Mouse (Mus musculus) intestine, embryonic 15.5 days (tissue): ENCODE measurements around the gene Flad1. TPM values are rescaled to one million over a fixed set of nuclear protein-coding genes. Genes with fewer than 3 reads are reported as not detected.
"Not testable (repeated sequence)": the region's sequence is repeated elsewhere in the genome, so short reads cannot be mapped to it uniquely, and the experiment has no call there.

Experiments
- ATAC-seq: fragments of 200-750 bp; cut with Nextera tagmentation; 2 replicates; pipeline ENCODE4 v1.8.0; 2017; ENCODE audit warnings: moderate TSS enrichment, moderate library complexity
- H3K27ac ChIP-seq: fragments of 300-500 bp; sonication (generic); 2 replicates; pipeline ENCODE4 v1.5.1; 2015; ENCODE audit warnings: mild to moderate bottlenecking, inconsistent platforms
- H3K27me3 ChIP-seq: fragments of 300-500 bp; sonication (generic); replicated peaks from 2 replicates; pipeline ENCODE4 v1.6.1; 2015; ENCODE audit warnings: inconsistent platforms
- H3K36me3 ChIP-seq: fragments of 300-500 bp; sonication (generic); 2 replicates; pipeline ENCODE4 v1.6.1; 2015; ENCODE audit warnings: inconsistent platforms
- H3K4me1 ChIP-seq: fragments of 300-500 bp; sonication (generic); replicated peaks from 2 replicates; pipeline ENCODE4 v1.6.1; 2015; ENCODE audit warnings: inconsistent platforms
- H3K4me2 ChIP-seq: fragments of 300-500 bp; sonication (generic); replicated peaks from 2 replicates; pipeline ENCODE4 v1.6.1; 2015; ENCODE audit warnings: mild to moderate bottlenecking, inconsistent platforms
- H3K4me3 ChIP-seq: fragments of 300-500 bp; sonication (generic); replicated peaks from 2 replicates; pipeline ENCODE4 v1.5.1; 2015; ENCODE audit warnings: inconsistent platforms
- H3K9ac ChIP-seq: fragments of 300-500 bp; sonication (generic); 2 replicates; pipeline ENCODE4 v1.6.1; 2015; ENCODE audit warnings: inconsistent platforms
- H3K9me3 ChIP-seq: fragments of 300-500 bp; sonication (generic); 2 replicates; pipeline ENCODE4 v1.6.1; 2016; ENCODE audit warnings: inconsistent platforms
- WGBS: fragments of 180-500 bp; shearing (Covaris S2); methylation state at CpG from one replicate; pipeline ENCODE4 v1.1.7; 2015; 5-methylcytosine and 5-hydroxymethylcytosine counted together
- polyA plus RNA-seq: library from polyadenylated mRNA; unstranded; fragments of >200 nt; fragmentation: Nextera tagmentation; extraction: Ambion mirVana; gene quantifications from 2 replicates; pipeline ENCODE4 v1.2.1, GENCODE M21; 2015

The Flad1 gene
- polyA plus RNA-seq, 1 experiment from 2014 or later: 32.9 TPM

GRCm38 (mm10) chr3:89437269-89437668, 25.6 kb upstream of the Flad1 start:
- Histone ChIP-seq H3K4me3 (peak overlapping the region; percentile 53), H3K4me2 (peak overlapping the region; percentile 64), H3K27me3 (no peaks in the 10 kb centered on the region), H3K9ac (peak overlapping the region; percentile 55), H3K4me1 (peaks cover 9% of the 10 kb centered on the region), H3K9me3 (no peaks in the 10 kb centered on the region), H3K36me3 (peaks cover 16% of the 10 kb centered on the region), H3K27ac (peak overlapping the region; percentile 65)
- 30% methylated on average over 5 of the region's 5 CpGs for WGBS
- peak; percentile 23; the same call in 1 of the 2 replicates for ATAC-seq

GRCm38 (mm10) chr3:89436176-89437113, 24.8 kb upstream of the Flad1 start, which contains the start of gene Pbxip1:
TSS of gene Pbxip1 (plus strand) at chr3:89436706.
- peaks cover 13% of the 10 kb centered on the region for H3K4me1 ChIP-seq
- H3K4me2 ChIP-seq: peak within 1 kb of the TSS; percentile 64
- H3K27me3 ChIP-seq: no peaks in the 10 kb centered on the region
- no peaks in the 10 kb centered on the region for H3K9me3 ChIP-seq
- WGBS: 5% methylated on average over 16 of the region's 16 CpGs
- peak within 1 kb of the TSS; percentile 53 for H3K4me3 ChIP-seq
- peak within 1 kb of the TSS; percentile 65 for H3K27ac ChIP-seq
- peaks cover 17% of the 10 kb centered on the region for H3K36me3 ChIP-seq
- ATAC-seq: peak; percentile 86
- peak within 1 kb of the TSS; percentile 55 for H3K9ac ChIP-seq

GRCm38 (mm10) chr3:89435041-89435440, 23.4 kb upstream of the Flad1 start:
- no peaks in the 10 kb centered on the region for H3K27me3 ChIP-seq
- no peak overlapping the region for H3K27ac ChIP-seq
- no peaks in the 10 kb centered on the region for H3K9me3 ChIP-seq
- no peak overlapping the region for H3K4me2 ChIP-seq
- WGBS: 77% methylated on average over 7 of the region's 7 CpGs
- no peak overlapping the region for H3K4me3 ChIP-seq
- ATAC-seq: no peak
- H3K36me3 ChIP-seq: peaks cover 17% of the 10 kb centered on the region
- peaks cover 21% of the 10 kb centered on the region for H3K4me1 ChIP-seq
- no peak overlapping the region for H3K9ac ChIP-seq

GRCm38 (mm10) chr3:89434532-89434931, 22.9 kb upstream of the Flad1 start:
- H3K36me3 ChIP-seq: peaks cover 17% of the 10 kb centered on the region
- H3K9ac ChIP-seq: no peak overlapping the region
- H3K4me3 ChIP-seq: no peak overlapping the region
- H3K4me2 ChIP-seq: no peak overlapping the region
- H3K27me3 ChIP-seq: no peaks in the 10 kb centered on the region
- H3K9me3 ChIP-seq: no peaks in the 10 kb centered on the region
- ATAC-seq: no peak
- whole genome bisulfite sequencing: 85% methylated on average over 11 of the region's 11 CpGs
- peaks cover 21% of the 10 kb centered on the region for H3K4me1 ChIP-seq
- no peak overlapping the region for H3K27ac ChIP-seq

- Histone ChIP-seq H3K36me3 (peaks cover 22% of the 10 kb centered on the region), H3K4me3 (no peak overlapping the region), H3K27ac (no peak overlapping the region), H3K4me1 (peaks cover 21% of the 10 kb centered on the region), H3K9me3 (no peaks in the 10 kb centered on the region), H3K27me3 (no peaks in the 10 kb centered on the region), H3K9ac (no peak overlapping the region), H3K4me2 (no peak overlapping the region)
- ATAC-seq: no peak
- 96% methylated on average over 8 of the region's 8 CpGs for WGBS
Observed at GRCm38 (mm10) chr3:89432606-89433005, 20.9 kb upstream of the Flad1 start.

GRCm38 (mm10) chr3:89430171-89431159, 18.8 kb upstream of the Flad1 start, which contains the start of gene Pygo2:
TSS of gene Pygo2 (plus strand) at chr3:89430214.
- H3K36me3 ChIP-seq: peaks cover 28% of the 10 kb centered on the region
- H3K9me3 ChIP-seq: no peaks in the 10 kb centered on the region
- H3K4me3 ChIP-seq: peak within 1 kb of the TSS; percentile 96
- H3K9ac ChIP-seq: peak within 1 kb of the TSS; percentile 95
- peak; percentile 99 for ATAC-seq
- H3K4me1 ChIP-seq: peaks cover 14% of the 10 kb centered on the region
- H3K27me3 ChIP-seq: no peaks in the 10 kb centered on the region
- WGBS: 2% methylated on average over 66 of the region's 68 CpGs
- H3K4me2 ChIP-seq: peak within 1 kb of the TSS; percentile 75
- H3K27ac ChIP-seq: peak within 1 kb of the TSS; percentile 92

GRCm38 (mm10) chr3:89429021-89429420, 17.4 kb upstream of the Flad1 start:
- Histone ChIP-seq H3K36me3 (peaks cover 35% of the 10 kb centered on the region), H3K4me1 (peaks cover 26% of the 10 kb centered on the region)
- H3K9ac ChIP-seq, H3K27me3 ChIP-seq, H3K4me3 ChIP-seq, H3K4me2 ChIP-seq, ATAC-seq, H3K9me3 ChIP-seq, H3K27ac ChIP-seq: not testable (repeated sequence)
- 90% methylated on average over 7 of the region's 7 CpGs for whole genome bisulfite sequencing

- no peak for ATAC-seq
- Histone ChIP-seq H3K4me1 (peaks cover 41% of the 10 kb centered on the region), H3K27ac (no peak overlapping the region), H3K4me3 (no peak overlapping the region), H3K9ac (no peak overlapping the region), H3K27me3 (no peaks in the 10 kb centered on the region), H3K9me3 (no peaks in the 10 kb centered on the region), H3K4me2 (no peak overlapping the region), H3K36me3 (peaks cover 18% of the 10 kb centered on the region)
- WGBS: 88% methylated on average over 4 of the region's 4 CpGs
Observed at GRCm38 (mm10) chr3:89425876-89426275, 14.2 kb upstream of the Flad1 start.

- Histone ChIP-seq H3K27ac (0 out of 2 replicates have a peak overlapping the region, but pooled peaks have one; percentile 7), H3K4me2 (peak overlapping the region; percentile 19; the same call in 1 of the 2 replicates), H3K4me1 (peaks cover 45% of the 10 kb centered on the region), H3K27me3 (no peaks in the 10 kb centered on the region), H3K4me3 (no peak overlapping the region), H3K9me3 (no peaks in the 10 kb centered on the region), H3K36me3 (peaks cover 18% of the 10 kb centered on the region), H3K9ac (no peak overlapping the region)
- 80% methylated on average over 5 of the region's 5 CpGs for WGBS
- no peak for ATAC-seq
Observed at GRCm38 (mm10) chr3:89425141-89425525, 13.5 kb upstream of the Flad1 start.

- Histone ChIP-seq H3K9ac (no peak overlapping the region), H3K36me3 (peaks cover 18% of the 10 kb centered on the region), H3K4me3 (no peak overlapping the region), H3K27me3 (no peaks in the 10 kb centered on the region), H3K27ac (peak overlapping the region; percentile 36; the same call in 1 of the 2 replicates), H3K4me1 (peaks cover 51% of the 10 kb centered on the region), H3K4me2 (peak overlapping the region; percentile 84; the same call in 1 of the 2 replicates), H3K9me3 (no peaks in the 10 kb centered on the region)
- 85% methylated on average over 5 of the region's 5 CpGs for WGBS
- ATAC-seq: peak; percentile 31; the same call in 1 of the 2 replicates
Observed at GRCm38 (mm10) chr3:89424416-89425140, 12.9 kb upstream of the Flad1 start.

- Histone ChIP-seq H3K27me3 (no peaks in the 10 kb centered on the region), H3K27ac (no peak overlapping the region), H3K36me3 (peaks cover 13% of the 10 kb centered on the region), H3K4me3 (peak overlapping the region; percentile 48), H3K4me1 (peaks cover 52% of the 10 kb centered on the region), H3K9ac (peak overlapping the region; percentile 74; the same call in 1 of the 2 replicates), H3K4me2 (peak overlapping the region; percentile 84), H3K9me3 (no peaks in the 10 kb centered on the region)
- WGBS: 69% methylated on average over 6 of the region's 6 CpGs
- ATAC-seq: no peak
Observed at GRCm38 (mm10) chr3:89422556-89423205, 11.0 kb upstream of the Flad1 start.
